10 mouse cellular contexts compared by ENCODE assay signal in genomic region chr12:12993894-12994714, GRCm38 (mm10). TPM values are rescaled to one million over a fixed set of nuclear protein-coding genes. Genes with fewer than 3 reads are reported as not detected.
DNase-seq lines count a peak whose midpoint lies in the region; ATAC-seq lines count a peak whose summit lies in the region.
"Had no signal": no experiment of that assay in that cellular context is flagged by ENCODE, and none has a peak within 500 bp of the region (broad histone marks: within the 10 kb centered on the region; RNA-seq: fewer than 3 reads in every experiment).

No protein-coding gene starts in this region.

- H3K9me3 ChIP-seq in kidney, embryonic 16.5 days (ENCODE audit: low read length) = no peaks in the 10 kb centered on the region
- H3K9me3 ChIP-seq in heart, embryonic 10.5 days = no peaks in the 10 kb centered on the region
- H3K9me3 ChIP-seq: liver, embryonic 12.5 days had no signal

- 58% methylated on average over 8 of the region's 8 CpGs for WGBS in kidney, embryonic 16.5 days
- WGBS in heart, embryonic 10.5 days = 19% methylated on average over 8 of the region's 8 CpGs

- no peaks in the 10 kb centered on the region for H3K27me3 ChIP-seq in kidney, embryonic 16.5 days (ENCODE audit: insufficient read depth, low read length)
- no peaks in the 10 kb centered on the region for H3K27me3 ChIP-seq in heart, embryonic 10.5 days (ENCODE audit: insufficient read depth, poor library complexity, severe bottlenecking)
- H3K27me3 ChIP-seq: liver, embryonic 12.5 days had no signal

- peak overlapping the region; percentile 29 for H3K27ac ChIP-seq in kidney, embryonic 16.5 days (ENCODE audit: low read length)
- peak overlapping the region; percentile 73 for H3K27ac ChIP-seq in heart, embryonic 10.5 days
- H3K27ac ChIP-seq: liver, embryonic 12.5 days had no signal

- H3K4me2 ChIP-seq in kidney, embryonic 16.5 days (replicated peaks; ENCODE audit: low read depth, low read length) = no peak overlapping the region
- H3K4me2 ChIP-seq: liver, embryonic 12.5 days had no signal

- H3K4me1 ChIP-seq in kidney, embryonic 16.5 days (ENCODE audit: insufficient read depth, low read length) = peaks cover 33% of the 10 kb centered on the region
- H3K4me1 ChIP-seq in heart, embryonic 10.5 days = peaks cover 36% of the 10 kb centered on the region

- peak; percentile 67 for ATAC-seq in kidney, embryonic 16.5 days (ENCODE audit: low FRiP score, low TSS enrichment)

- H3K4me3 ChIP-seq in kidney, embryonic 16.5 days (ENCODE audit: low read length) = no peak overlapping the region
- H3K4me3 ChIP-seq in heart, embryonic 10.5 days = no peak overlapping the region
- H3K4me3 ChIP-seq: liver, embryonic 12.5 days had no signal

- no peak for DNase-seq in kidney, adult 18-20 months
- DNase-seq in embryo, embryonic 9.5 days (ENCODE audit: extremely low spot score) = peak; percentile 56
- DNase-seq in heart, embryonic 10.5 days (ENCODE audit: low spot score) = no peak
- peak; percentile 33 for DNase-seq in lung, postnatal 36 days
- DNase-seq in spleen, postnatal 10 days (ENCODE audit: low spot score in 2 of 2) = no peak
- no peak for DNase-seq in right cerebral cortex, adult 18-20 months
- no peak for DNase-seq in testis, postnatal 10 days (ENCODE audit: low spot score)

- H3K9ac ChIP-seq in kidney, embryonic 16.5 days (replicated peaks; ENCODE audit: low read length) = no peak overlapping the region
- H3K9ac ChIP-seq: liver, embryonic 12.5 days had no signal

- no peaks in the 10 kb centered on the region for H3K36me3 ChIP-seq in kidney, embryonic 16.5 days (ENCODE audit: insufficient read depth, low read length)
- H3K36me3 ChIP-seq in heart, embryonic 10.5 days = no peaks in the 10 kb centered on the region
- H3K36me3 ChIP-seq: G1E; liver, embryonic 12.5 days had no signal

RNA-seq across cellular contexts. Expression of gene Mycn, which starts 52.4 kb away (rescaled TPM):
- polyA plus RNA-seq in kidney, embryonic 16.5 days (2015; fragmentation: Nextera tagmentation; extraction: Ambion mirVana) = 74.8 and 77.9 TPM in 2 replicates
- polyA plus RNA-seq in heart, embryonic 10.5 days (2016; fragmentation: Nextera tagmentation; extraction: Ambion mirVana) = 89.4 and 93.9 TPM in 2 replicates
- polyA plus RNA-seq: G1E had no signal

Comparison
In these comparisons a context has a peak if more than half of its experiments do, and no peak if none do; other contexts are left out.
1. DNase-seq: peak in embryo, embryonic 9.5 days (single experiment) and lung, postnatal 36 days (single experiment); none in kidney, adult 18-20 months (single experiment), heart, embryonic 10.5 days (single experiment), spleen, postnatal 10 days (0 of 2), right cerebral cortex, adult 18-20 months (single experiment) and testis, postnatal 10 days (single experiment).